Mouse (Mus musculus) heart, embryonic 14.5 days (tissue): Measurements from ENCODE around the gene Bmpr1a. TPM values are rescaled to one million over a fixed set of nuclear protein-coding genes. Genes with fewer than 3 reads are reported as not detected.

Experiments used
- ATAC-seq: fragments of 200-750 bp; cut with Nextera tagmentation; 2 replicates; pipeline ENCODE4 v1.8.0; 2017; ENCODE audit warnings: low read depth, moderate TSS enrichment; ENCODE audit not compliant: insufficient number of reproducible peaks, insufficient read depth, low FRiP score
- H3K27ac ChIP-seq, 2 experiments: fragments of 200-500 bp in 1 of 2; fragments of 300-500 bp in 1 of 2; sonication (generic) in 1 of 2; replicated peaks in 1 of 2; 2 replicates each; pipeline ENCODE4 v1.5.1; 2012 to 2014; ENCODE audit warnings: low read depth in 2 of 2, low read length in 2 of 2, control low read depth in 1 of 2, mild to moderate bottlenecking in 1 of 2, mixed read lengths in 1 of 2; ENCODE audit not compliant: control insufficient read depth in 1 of 2, insufficient read depth in 1 of 2
- H3K27me3 ChIP-seq: fragments of 300-500 bp; sonication (generic); 2 replicates; pipeline ENCODE4 v1.6.1; 2014; ENCODE audit warnings: mild to moderate bottlenecking, low read length, control low read depth; ENCODE audit not compliant: control insufficient read depth, insufficient read depth
- H3K36me3 ChIP-seq: fragments of 300-500 bp; sonication (generic); 2 replicates; pipeline ENCODE4 v1.6.1; 2014; ENCODE audit warnings: mild to moderate bottlenecking, control low read depth, low read length, mixed read lengths; ENCODE audit not compliant: control insufficient read depth, insufficient read depth
- H3K4me1 ChIP-seq, 2 experiments: fragments of 200-500 bp in 1 of 2; fragments of 300-500 bp in 1 of 2; sonication (generic) in 1 of 2; 2 replicates each; pipeline ENCODE4 v1.6.1; 2012 to 2014; ENCODE audit warnings: low read length in 2 of 2, control low read depth in 1 of 2, mixed read lengths in 1 of 2; ENCODE audit not compliant: control insufficient read depth in 2 of 2, insufficient read depth in 2 of 2
- H3K4me2 ChIP-seq: fragments of 300-500 bp; sonication (generic); 2 replicates; pipeline ENCODE4 v1.6.1; 2014; ENCODE audit warnings: mild to moderate bottlenecking, low read length
- H3K4me3 ChIP-seq, 2 experiments: fragments of 200-500 bp in 1 of 2; fragments of 300-500 bp in 1 of 2; sonication (generic) in 1 of 2; 2 replicates each; pipeline ENCODE4 v1.5.1; 2012 to 2014; ENCODE audit warnings: low read length in 2 of 2, mild to moderate bottlenecking in 2 of 2, control low read depth in 1 of 2, low read depth in 1 of 2, moderate library complexity in 1 of 2; ENCODE audit not compliant: control insufficient read depth in 1 of 2, insufficient read depth in 1 of 2
- H3K9ac ChIP-seq: fragments of 300-500 bp; sonication (generic); 2 replicates; pipeline ENCODE4 v1.6.1; 2014; ENCODE audit warnings: mild to moderate bottlenecking, low read length
- H3K9me3 ChIP-seq: fragments of 300-500 bp; sonication (generic); 2 replicates; pipeline ENCODE4 v1.6.1; 2016; ENCODE audit warnings: low read length, control low read depth; ENCODE audit not compliant: control insufficient read depth
- WGBS: fragments of 180-500 bp; shearing (Covaris S2); extraction: QIAGEN DNeasy Blood & Tissue Kit; methylation state at CpG from one replicate; pipeline ENCODE4 v1.1.7; 2014; 5-methylcytosine and 5-hydroxymethylcytosine counted together
- polyA plus RNA-seq: library from polyadenylated mRNA; unstranded; fragments of >200 nt; fragmentation: Nextera tagmentation; extraction: Ambion mirVana; gene quantifications from 2 replicates; pipeline ENCODE4 v1.2.1, GENCODE M21; 2014

Bmpr1a gene
- polyA plus RNA-seq, 1 experiment from 2014 or later: 49.0 TPM

GRCm38 (mm10) chr14:34397871-34398270, 105.3 kb downstream of the Bmpr1a start:
- no peak overlapping the region for H3K27ac ChIP-seq
- 86% methylated on average over 5 of the region's 5 CpGs for WGBS
- H3K9me3 ChIP-seq: no peaks in the 10 kb centered on the region
- H3K4me1 ChIP-seq: peaks cover 2 to 6% of the 10 kb centered on the region in 2 experiments; a peak in 2 of 4 replicates
- no peaks in the 10 kb centered on the region for H3K27me3 ChIP-seq
- no peak for ATAC-seq
- H3K4me2 ChIP-seq: no peak overlapping the region
- no peak overlapping the region for H3K4me3 ChIP-seq
- H3K9ac ChIP-seq: no peak overlapping the region
- peaks cover 45% of the 10 kb centered on the region for H3K36me3 ChIP-seq

DNA sequence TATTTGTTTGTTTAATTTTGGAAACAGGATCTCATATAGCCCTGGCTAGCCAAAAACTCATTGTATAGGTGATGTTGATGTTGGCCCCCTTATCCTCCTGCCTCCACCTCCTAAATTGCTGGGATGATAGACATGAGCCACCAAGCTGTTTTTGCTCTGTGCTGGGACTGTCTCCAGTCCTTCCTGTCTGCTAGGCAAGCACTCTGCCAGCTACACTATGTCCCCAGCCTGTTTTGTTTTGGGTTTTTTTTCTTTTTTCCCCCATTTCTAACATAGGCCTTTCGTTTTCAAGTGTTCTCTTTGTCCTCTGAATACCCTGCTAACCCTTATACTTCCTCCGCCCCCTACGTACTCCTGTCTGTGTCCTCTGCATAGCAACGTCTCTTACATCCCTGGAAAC, 109.8 kb downstream of the Bmpr1a start:
- Histone ChIP-seq H3K9me3 (0 out of 2 replicates have a peak, but pooled peaks cover 2% of the 10 kb centered on the region), H3K9ac (no peak overlapping the region), H3K27ac (no peak overlapping the region), H3K27me3 (no peaks in the 10 kb centered on the region), H3K36me3 (peaks cover 17% of the 10 kb centered on the region), H3K4me3 (no peak overlapping the region), H3K4me2 (no peak overlapping the region), H3K4me1 (0 out of 4 replicates have a peak, but pooled peaks cover 0 to 3% of the 10 kb centered on the region in 2 experiments)
- no peak for ATAC-seq
- WGBS: 59% methylated on average over 4 of the region's 4 CpGs

DNA sequence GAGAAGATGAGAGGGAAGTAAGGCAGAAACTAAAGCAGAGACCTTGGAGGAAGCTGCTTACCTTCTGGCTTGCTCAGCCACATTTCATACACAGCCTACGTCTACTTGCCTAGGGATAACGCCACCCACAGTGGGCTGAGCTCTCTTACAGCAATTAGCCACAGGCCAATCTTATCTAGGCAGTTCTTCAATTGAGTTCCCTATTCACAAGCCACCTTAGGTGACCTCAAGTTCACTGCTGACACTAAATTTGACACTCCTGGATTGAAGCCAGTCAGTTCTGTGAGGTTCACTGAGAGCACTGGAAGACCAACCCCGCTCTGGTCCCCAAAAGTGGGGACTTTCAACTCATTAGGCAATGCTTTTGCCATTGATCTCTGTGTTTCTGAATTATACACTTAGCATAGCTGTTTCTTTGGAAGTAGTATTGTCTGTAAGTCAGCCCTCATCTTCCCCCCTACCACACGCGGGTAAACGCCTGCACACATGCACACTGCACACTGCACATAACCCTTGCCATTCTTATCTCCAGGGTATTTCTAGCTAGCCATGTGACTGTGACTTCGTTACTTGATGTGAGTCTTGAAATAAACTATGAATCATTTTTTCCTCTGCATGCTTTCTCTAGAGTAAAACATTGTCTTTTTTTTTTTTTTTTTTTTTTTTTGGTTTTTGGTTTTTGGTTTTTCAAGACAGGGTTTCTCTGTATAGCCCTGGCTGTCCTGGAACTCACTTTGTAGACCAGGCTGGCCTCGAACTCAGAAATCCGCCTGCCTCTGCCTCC, 120.0 kb downstream of the Bmpr1a start:
- 84% methylated on average over 9 of the region's 9 CpGs for WGBS
- no peak overlapping the region for H3K27ac ChIP-seq
- no peak overlapping the region for H3K9ac ChIP-seq
- peaks cover 12 to 14% of the 10 kb centered on the region in 2 experiments for H3K4me1 ChIP-seq
- H3K36me3 ChIP-seq: no peaks in the 10 kb centered on the region
- H3K27me3 ChIP-seq: no peaks in the 10 kb centered on the region
- no peak for ATAC-seq
- H3K4me2 ChIP-seq: no peak overlapping the region
- no peaks in the 10 kb centered on the region for H3K9me3 ChIP-seq
- H3K4me3 ChIP-seq: no peak overlapping the region

DNA sequence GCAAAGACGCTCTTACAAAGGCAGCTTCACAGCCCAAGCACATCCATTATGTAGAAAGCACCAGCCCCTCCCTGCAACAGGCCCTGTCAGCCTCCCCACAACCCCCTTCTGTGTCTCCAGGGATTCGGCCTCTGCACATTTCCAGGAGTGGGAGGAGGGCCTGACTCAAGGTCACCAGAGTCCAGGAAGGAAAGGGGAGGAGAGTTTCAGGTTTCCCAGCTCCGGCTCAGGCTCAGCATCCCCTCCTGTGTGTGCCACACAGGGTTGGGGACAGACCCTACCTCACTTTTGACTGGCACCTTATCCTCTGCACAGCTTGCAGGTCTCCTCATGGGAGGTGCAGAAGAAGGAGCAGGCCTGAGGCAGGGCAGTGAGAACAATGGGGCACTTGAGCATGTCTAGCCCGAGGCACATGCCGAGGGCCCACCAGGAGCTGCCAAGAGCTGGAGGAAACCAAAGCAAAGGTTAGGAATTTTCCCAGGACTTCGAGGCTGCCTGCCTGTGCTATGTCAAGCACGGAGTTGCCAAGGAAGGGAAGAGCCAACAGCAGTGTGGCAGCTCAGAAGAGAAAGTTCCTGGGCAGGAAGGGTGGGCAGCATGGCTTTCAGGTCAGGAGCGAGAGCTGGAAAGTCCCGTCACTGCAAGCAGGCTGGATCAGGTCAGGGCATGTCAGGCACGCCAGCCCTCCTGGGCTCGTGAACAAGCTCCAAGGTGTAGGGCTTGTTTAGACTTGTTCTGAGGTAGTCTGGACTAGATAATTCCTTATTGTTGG, 124.4 kb downstream of the Bmpr1a start:
- H3K9me3 ChIP-seq: no peaks in the 10 kb centered on the region
- peak overlapping the region; percentile 42 for H3K4me2 ChIP-seq
- peak overlapping the region in 1 of 2 experiments; percentile 15; a peak in 1 of 4 replicates for H3K4me3 ChIP-seq
- H3K36me3 ChIP-seq: no peaks in the 10 kb centered on the region
- peaks cover 20 to 28% of the 10 kb centered on the region in 2 experiments for H3K4me1 ChIP-seq
- H3K9ac ChIP-seq: peak overlapping the region; percentile 36; the same call in 1 of the 2 replicates
- peak overlapping the region; percentile 53 to 62 for H3K27ac ChIP-seq
- 24% methylated on average over 11 of the region's 11 CpGs for WGBS
- H3K27me3 ChIP-seq: no peaks in the 10 kb centered on the region
- peak; percentile 74 for ATAC-seq

- no peak for ATAC-seq
- Histone ChIP-seq H3K4me1 (peaks cover 20 to 28% of the 10 kb centered on the region in 2 experiments), H3K27me3 (no peaks in the 10 kb centered on the region), H3K4me2 (peak overlapping the region; percentile 42), H3K4me3 (peak overlapping the region; percentile 37 to 45), H3K36me3 (no peaks in the 10 kb centered on the region), H3K9ac (peak overlapping the region; percentile 64), H3K27ac (peak overlapping the region in 1 of 2 experiments; percentile 66; a peak in 2 of 4 replicates), H3K9me3 (no peaks in the 10 kb centered on the region)
- 71% methylated on average over 4 of the region's 4 CpGs for WGBS
These were observed 126.0 kb downstream of the Bmpr1a start for GRCm38 (mm10) chr14:34377121-34377520.

DNA sequence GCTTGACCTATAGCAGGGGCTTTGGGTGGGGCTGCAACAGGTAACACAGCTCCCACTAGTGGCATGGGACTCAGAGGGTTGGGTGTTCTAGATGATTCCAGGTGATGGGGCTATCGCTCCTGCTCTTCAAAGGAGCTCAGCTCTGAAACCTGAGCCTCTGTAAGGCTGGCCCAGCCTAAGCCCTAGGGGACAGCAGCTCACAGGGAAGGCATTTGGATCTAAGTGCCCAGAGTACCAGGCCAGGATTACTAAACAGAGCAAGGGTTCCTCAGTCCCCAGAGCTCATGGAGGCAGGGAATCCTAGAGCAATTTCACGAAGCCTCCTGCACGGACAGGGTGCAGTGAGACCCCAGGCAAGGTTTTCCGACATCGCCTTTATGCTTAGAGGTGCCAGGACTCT, 127.2 kb downstream of the Bmpr1a start:
- peak overlapping the region; percentile 28 to 66 for H3K27ac ChIP-seq
- H3K9ac ChIP-seq: peak overlapping the region; percentile 64
- peak overlapping the region; percentile 42 for H3K4me2 ChIP-seq
- no peaks in the 10 kb centered on the region for H3K27me3 ChIP-seq
- no peak for ATAC-seq
- WGBS: 69% methylated on average over 5 of the region's 5 CpGs
- H3K9me3 ChIP-seq: no peaks in the 10 kb centered on the region
- peaks cover 20 to 28% of the 10 kb centered on the region in 2 experiments for H3K4me1 ChIP-seq
- H3K4me3 ChIP-seq: peak overlapping the region; percentile 37 to 45
- no peaks in the 10 kb centered on the region for H3K36me3 ChIP-seq

- no peaks in the 10 kb centered on the region for H3K27me3 ChIP-seq
- peaks cover 20 to 28% of the 10 kb centered on the region in 2 experiments for H3K4me1 ChIP-seq
- peak within 1 kb of the TSS; percentile 37 to 45 for H3K4me3 ChIP-seq
- no peak for ATAC-seq
- H3K27ac ChIP-seq: peak within 1 kb of the TSS; percentile 28 to 66
- peak within 1 kb of the TSS; percentile 64 for H3K9ac ChIP-seq
- no peaks in the 10 kb centered on the region for H3K9me3 ChIP-seq
- no peaks in the 10 kb centered on the region for H3K36me3 ChIP-seq
- 70% methylated on average over 13 of the region's 13 CpGs for WGBS
- H3K4me2 ChIP-seq: peak within 1 kb of the TSS; percentile 42
These were observed 127.7 kb downstream of the Bmpr1a start, which contains the start of gene Mmrn2 for GRCm38 (mm10) chr14:34375415-34375904. Mmrn2 (plus strand) TSS chr14:34375465.
